Mouse (Mus musculus) frontal cortex, postnatal 25 days (tissue): ENCODE measurements around the gene Taar7a.

Experiments used
- DNase-seq, 2 experiments: peaks; one replicate each; pipeline ENCODE4 v3.0.0; 2022; ENCODE audit warnings: low spot score in 2 of 2

Taar7a gene

DNA sequence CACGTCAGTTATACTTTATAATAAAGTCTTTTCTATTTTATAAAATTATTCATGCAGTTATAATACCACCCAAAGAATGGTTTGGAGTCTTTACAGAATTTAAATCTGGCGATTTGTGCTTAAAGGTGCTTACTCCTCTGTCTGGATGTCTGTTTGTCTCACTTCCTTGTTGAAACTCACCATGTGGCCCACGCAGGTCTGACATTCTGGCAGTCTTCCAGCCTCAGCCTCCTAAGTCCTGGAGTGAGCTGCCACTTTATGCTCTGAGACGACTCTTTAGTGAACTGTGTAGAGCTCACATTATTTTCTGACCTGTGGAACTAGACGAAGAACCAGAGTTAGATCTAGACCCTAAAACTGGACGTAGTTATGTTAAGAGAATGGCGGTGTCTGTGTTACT is 45.3 kb downstream of the Taar7a start:
- no peak for DNase-seq

DNA sequence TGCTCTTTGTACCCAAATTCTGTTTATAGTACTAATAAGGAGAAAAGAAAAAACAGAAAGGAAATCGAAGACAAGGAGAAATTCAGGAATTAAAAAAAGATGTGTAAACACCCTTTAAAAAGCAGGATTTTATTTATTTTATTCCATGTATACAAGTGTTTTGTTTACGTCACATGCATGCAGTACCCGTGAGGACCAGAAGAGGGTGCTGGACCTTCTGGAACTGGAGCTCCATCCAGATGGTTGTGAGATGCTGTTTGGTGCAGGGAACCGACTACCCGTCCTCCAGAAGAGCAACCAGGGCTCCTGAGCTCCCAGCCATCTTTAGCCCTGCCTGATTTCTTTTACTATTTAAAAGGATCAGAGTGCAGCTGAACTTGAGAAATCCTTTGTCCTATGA is 50.8 kb downstream of the Taar7a start:
- no peak for DNase-seq
